ENCODE assay signal across 8 mouse cellular contexts in the genomic region with DNA sequence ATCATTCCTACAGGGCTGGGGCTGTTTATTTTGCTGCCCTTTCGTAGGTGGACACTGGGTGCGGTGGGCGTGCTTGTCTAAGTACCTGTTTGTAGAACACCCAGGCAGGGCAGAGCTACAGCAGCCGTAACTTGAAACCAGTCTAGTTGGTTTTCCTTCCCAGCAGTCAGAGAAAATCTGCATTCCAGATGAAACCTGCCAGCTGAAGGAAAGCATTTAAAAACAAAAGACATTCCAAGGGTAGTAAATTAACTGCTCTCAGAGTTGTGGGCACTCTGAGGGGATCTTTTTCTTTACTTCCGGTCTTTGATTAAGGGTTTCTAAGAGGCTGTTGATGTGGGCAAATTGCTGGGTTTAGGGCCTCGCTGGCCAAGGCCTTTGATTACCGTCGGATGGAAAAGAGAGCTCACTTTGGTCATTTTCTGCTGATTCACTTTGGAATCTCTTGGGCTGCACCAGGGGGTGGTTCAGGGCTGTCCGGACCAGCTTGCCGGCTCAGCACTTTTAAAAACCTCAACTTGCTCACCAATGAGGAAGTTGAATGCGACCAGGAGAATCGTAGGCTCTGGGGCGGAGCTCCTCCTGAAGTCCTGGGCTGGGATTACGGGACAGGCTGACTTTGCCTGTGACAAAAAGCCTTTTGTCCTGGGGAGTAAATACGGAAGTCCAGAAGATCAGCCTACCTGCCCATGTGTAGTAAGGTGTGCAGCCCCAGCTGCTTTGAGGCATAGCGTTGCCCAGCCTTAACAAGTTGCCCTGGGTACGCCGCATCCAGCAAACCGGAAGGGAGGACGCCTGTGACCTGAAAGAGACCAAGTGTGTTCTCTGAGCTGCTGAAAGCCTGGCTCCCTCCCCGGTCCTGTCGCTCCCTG.
DNase-seq lines count a peak whose midpoint lies in the region; ATAC-seq and TF ChIP-seq lines count a peak whose summit lies in the region.

No protein-coding gene starts in this region.

- H3K36me3 ChIP-seq in ES-E14 (ENCODE audit: control insufficient read depth, insufficient read depth, low read length, poor library complexity, severe bottlenecking) = no peaks in the 10 kb centered on the region
- no peaks in the 10 kb centered on the region; the same call in 1 of the 2 replicates for H3K36me3 ChIP-seq in intestine, embryonic 14.5 days (ENCODE audit: control insufficient read depth, insufficient read depth, low read length)
- H3K36me3 ChIP-seq in liver, embryonic 16.5 days (ENCODE audit: control insufficient read depth, insufficient read depth) = no peaks in the 10 kb centered on the region
- no peaks in the 10 kb centered on the region for H3K36me3 ChIP-seq in neural tube, embryonic 12.5 days

- peak overlapping the region; percentile 76 for H3K27ac ChIP-seq in ES-E14 (ENCODE audit: insufficient read depth, low read depth, low read length, poor library complexity, severe bottlenecking)
- 0 out of 2 replicates have a peak overlapping the region, but pooled peaks have one; percentile 24 for H3K27ac ChIP-seq in brown adipose tissue, adult 24 weeks (replicated peaks; ENCODE audit: low read depth, low read length)
- peak overlapping the region; percentile 80 for H3K27ac ChIP-seq in intestine, embryonic 14.5 days (ENCODE audit: low read depth)
- no peak overlapping the region for H3K27ac ChIP-seq in liver, embryonic 16.5 days (ENCODE audit: low read length)
- H3K27ac ChIP-seq in neural tube, embryonic 12.5 days = no peak overlapping the region

- peak; percentile 91 for ATAC-seq in intestine, embryonic 14.5 days (replicated peaks; ENCODE audit: low FRiP score, low TSS enrichment, low read depth)
- peak; percentile 45; the same call in 1 of the 2 replicates for ATAC-seq in liver, embryonic 16.5 days (ENCODE audit: low read depth)
- ATAC-seq in neural tube, embryonic 12.5 days (ENCODE audit: low FRiP score, low read depth) = peak; percentile 68; the same call in 1 of the 2 replicates

- in situ Hi-C loops in ES-E14 (cut with MboI; ENCODE audit: low sequenced_read_pairs in 2 of 2, unreplicated experiment in 2 of 2) = loop anchor here in 1 of 2 experiments (25.0 kb wide), 1 partner anchor 653 kb away; no protein-coding TSS in a partner anchor

- no peaks in the 10 kb centered on the region for H3K27me3 ChIP-seq in intestine, embryonic 14.5 days (replicated peaks; ENCODE audit: control insufficient read depth, insufficient read depth, low read length)
- no peaks in the 10 kb centered on the region for H3K27me3 ChIP-seq in liver, embryonic 16.5 days (ENCODE audit: control insufficient read depth, insufficient read depth, low read depth, low read length)
- no peaks in the 10 kb centered on the region for H3K27me3 ChIP-seq in neural tube, embryonic 12.5 days (replicated peaks)

- H3K4me2 ChIP-seq in intestine, embryonic 14.5 days (ENCODE audit: low read length) = peak overlapping the region; percentile 55
- peak overlapping the region; percentile 46 for H3K4me2 ChIP-seq in liver, embryonic 16.5 days (ENCODE audit: low read depth, low read length)
- peak overlapping the region; percentile 57 for H3K4me2 ChIP-seq in neural tube, embryonic 12.5 days (replicated peaks)

- peak overlapping the region; percentile 54 for H3K9ac ChIP-seq in ES-E14 (ENCODE audit: insufficient read depth, low read depth, low read length, poor library complexity, severe bottlenecking)
- H3K9ac ChIP-seq in intestine, embryonic 14.5 days (ENCODE audit: low read length) = peak overlapping the region; percentile 37
- H3K9ac ChIP-seq in liver, embryonic 16.5 days (ENCODE audit: low read depth, low read length) = no peak overlapping the region
- peak overlapping the region; percentile 33; the same call in 1 of the 2 replicates for H3K9ac ChIP-seq in neural tube, embryonic 12.5 days

- peak; percentile 54 for DNase-seq in ES-E14 (ENCODE audit: low read depth, low spot score)
- DNase-seq in gonadal fat pad, adult 2 months (ENCODE audit: low read depth) = peak; percentile 41
- peak; percentile 77 for DNase-seq in intestine, embryonic 14.5 days (ENCODE audit: low spot score)
- no peak for DNase-seq in cerebellum, adult 11 months
- DNase-seq in layer of hippocampus, adult 8-10 months (ENCODE audit: low spot score in 2 of 2) = no peak

- peaks cover 0 to 7% of the 10 kb centered on the region in 2 experiments; a peak in 1 of 4 replicates for H3K4me1 ChIP-seq in ES-E14 (ENCODE audit: control insufficient read depth in 2 of 2, insufficient read depth in 2 of 2, low read length in 2 of 2, poor library complexity in 1 of 2)
- H3K4me1 ChIP-seq in brown adipose tissue, adult 24 weeks (ENCODE audit: control insufficient read depth, insufficient read depth, insufficient read length, low read length) = no peaks in the 10 kb centered on the region
- H3K4me1 ChIP-seq in intestine, embryonic 14.5 days (replicated peaks; ENCODE audit: control insufficient read depth, insufficient read depth, low read length) = peaks cover 7% of the 10 kb centered on the region; the same call in 1 of the 2 replicates
- H3K4me1 ChIP-seq in liver, embryonic 16.5 days (ENCODE audit: control insufficient read depth, low read depth, low read length) = no peaks in the 10 kb centered on the region
- peaks cover 12% of the 10 kb centered on the region; the same call in 1 of the 2 replicates for H3K4me1 ChIP-seq in neural tube, embryonic 12.5 days

- 8% methylated on average over 22 of the region's 22 CpGs for WGBS in intestine, embryonic 14.5 days
- 9% methylated on average over 22 of the region's 22 CpGs for WGBS in liver, embryonic 16.5 days (ENCODE audit: insufficient replicate concordance)
- WGBS in neural tube, embryonic 12.5 days = 12% methylated on average over 22 of the region's 22 CpGs

- H3K9me3 ChIP-seq in ES-E14 (ENCODE audit: control insufficient read depth, insufficient read depth, low read depth, low read length) = no peaks in the 10 kb centered on the region
- no peaks in the 10 kb centered on the region for H3K9me3 ChIP-seq in intestine, embryonic 14.5 days (ENCODE audit: control insufficient read depth, low read length)
- H3K9me3 ChIP-seq in liver, embryonic 16.5 days (replicated peaks; ENCODE audit: control insufficient read depth, low read length) = no peaks in the 10 kb centered on the region
- no peaks in the 10 kb centered on the region for H3K9me3 ChIP-seq in neural tube, embryonic 12.5 days

- H3K4me3 ChIP-seq in ES-E14 (ENCODE audit: insufficient read depth in 1 of 2, low read depth in 1 of 2, low read length in 2 of 2, poor library complexity in 1 of 2, severe bottlenecking in 1 of 2) = peak overlapping the region; percentile 60 to 67; a peak in 3 of 4 replicates
- H3K4me3 ChIP-seq in brown adipose tissue, adult 24 weeks (ENCODE audit: insufficient read depth, low read depth, low read length) = peak overlapping the region; percentile 47
- H3K4me3 ChIP-seq in intestine, embryonic 14.5 days (ENCODE audit: low read depth, low read length) = peak overlapping the region; percentile 26
- H3K4me3 ChIP-seq in liver, embryonic 16.5 days (ENCODE audit: low read depth, low read length) = peak overlapping the region; percentile 45
- H3K4me3 ChIP-seq in neural tube, embryonic 12.5 days = peak overlapping the region; percentile 11; the same call in 1 of the 2 replicates

TF ChIP-seq in ES-E14, 5 proteins besides CTCF, POLR2A, EP300 and RAD21:
- TF ChIP-seq MAFK (IDR thresholded peaks at IDR 0.05; ENCODE audit: insufficient read depth, low read depth, low read length) (peak; percentile 97), ZNF384 (IDR thresholded peaks at IDR 0.05; ENCODE audit: low read depth, low read length) (no peak)

Comparison
In these comparisons a context has a peak if more than half of its experiments do, and no peak if none do; other contexts are left out.
1. DNase-seq: peak in ES-E14 (single experiment), gonadal fat pad, adult 2 months (single experiment) and intestine, embryonic 14.5 days (single experiment); none in cerebellum, adult 11 months (single experiment) and layer of hippocampus, adult 8-10 months (0 of 2).
2. H3K27ac ChIP-seq: peak in ES-E14 (single experiment), brown adipose tissue, adult 24 weeks (single experiment) and intestine, embryonic 14.5 days (single experiment); none in liver, embryonic 16.5 days (single experiment) and neural tube, embryonic 12.5 days (single experiment).
3. H3K4me3 ChIP-seq: peak in every context shown above with its lines; median percentile 64 in ES-E14; 47 in brown adipose tissue, adult 24 weeks; 45 in liver, embryonic 16.5 days; 26 in intestine, embryonic 14.5 days; 11 in neural tube, embryonic 12.5 days.
4. Peak in every context shown above with its lines, with median percentiles within 50 percentile points of each other: ATAC-seq and H3K4me2 ChIP-seq.